Mouse (Mus musculus): ENCODE data around the gene Taok1.
A peak's percentile ranks its signal among the peaks of the same experiment; 100 is the strongest.

GRCm38 (mm10) chr11:77512891-77513810 lies 94.5 kb downstream of the Taok1 start:
- TF ChIP-seq CEBPB (IDR thresholded peaks at IDR 0.05; ENCODE audit: insufficient read depth, poor library complexity, severe bottlenecking) (no peak), POLR2A (IDR thresholded peaks at IDR 0.05; ENCODE audit: insufficient read length, low read depth) (peak; percentile 85), MAX (IDR thresholded peaks at IDR 0.05; ENCODE audit: low read depth) (no peak), USF1 (IDR thresholded peaks at IDR 0.05; ENCODE audit: low read depth) (no peak), TCF12 (IDR thresholded peaks at IDR 0.05; ENCODE audit: insufficient read depth, poor library complexity, severe bottlenecking) (no peak), POLR2AphosphoS2 (IDR thresholded peaks at IDR 0.05; ENCODE audit: insufficient read length, low read depth) (peak; percentile 79), SRF (IDR thresholded peaks at IDR 0.05; ENCODE audit: control insufficient read depth, insufficient read length, low read depth) (no peak), REST (IDR thresholded peaks at IDR 0.05; ENCODE audit: insufficient read depth, insufficient read length) (no peak)

All from myocyte (in vitro differentiated cells).